Mouse (Mus musculus): ENCODE measurements around the gene Dck.

- TF ChIP-seq CTCF (IDR thresholded peaks at IDR 0.05; ENCODE audit: extremely low read depth, insufficient read length, insufficient replicate concordance, low read depth, low read length) (no peak), POLR2A (IDR thresholded peaks at IDR 0.05; ENCODE audit: low read depth, low read length) (no peak)
Measured at GRCm38 (mm10) chr5:88766121-88766520, 1.3 kb downstream of the Dck start.
